In the genomic region with DNA sequence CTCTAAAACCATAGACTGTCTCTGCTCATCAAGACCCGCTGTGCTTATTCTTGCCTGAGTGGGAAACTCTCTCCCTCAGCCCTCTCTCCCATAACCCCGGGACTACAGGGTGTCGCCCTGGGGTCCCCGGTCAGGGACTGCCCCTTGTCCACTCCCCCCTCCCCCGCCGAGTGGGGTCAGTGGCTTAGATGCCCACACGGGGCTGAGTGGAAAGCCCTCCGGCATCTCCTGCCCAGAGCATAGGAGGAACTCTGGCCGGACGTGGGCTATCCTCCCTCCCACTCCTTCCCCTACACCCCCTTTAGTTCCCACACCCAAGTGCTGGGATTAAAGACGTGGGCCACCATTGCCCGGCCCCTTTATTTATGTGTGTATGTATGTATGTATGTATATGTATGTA, we compare ENCODE assay signal across 17 mouse cellular contexts.
"Had no signal": no experiment of that assay in that cellular context is flagged by ENCODE, and none has a peak within 500 bp of the region (broad histone marks: within the 10 kb centered on the region; RNA-seq: fewer than 3 reads in every experiment).

No protein-coding gene starts in this region.

- H3K4me3 ChIP-seq: liver, embryonic 15.5 days; lung, embryonic 15.5 days; megakaryocyte, embryonic 14.5 days; midbrain, embryonic 13.5 days; midbrain, embryonic 15.5 days; neural tube, embryonic 12.5 days had no signal

- H3K9me3 ChIP-seq: liver, embryonic 15.5 days; lung, embryonic 15.5 days; midbrain, embryonic 13.5 days; midbrain, embryonic 15.5 days; neural tube, embryonic 12.5 days had no signal

- ATAC-seq: liver, postnatal 0 days; lung, postnatal 0 days; midbrain, embryonic 13.5 days; midbrain, embryonic 15.5 days had no signal

- DNase-seq: liver, postnatal 0 days; lung, adult 2 months; lung, postnatal 14 days; lung, postnatal 36 days; right cerebral cortex, postnatal 14 days; thymus, adult 2 months; thymus, postnatal 25 days; thymus, postnatal 4 days had no signal

- H3K4me2 ChIP-seq: liver, embryonic 15.5 days; lung, embryonic 15.5 days; midbrain, embryonic 11.5 days; midbrain, embryonic 13.5 days; midbrain, embryonic 15.5 days; neural tube, embryonic 12.5 days had no signal

- H3K27ac ChIP-seq: liver, embryonic 15.5 days; lung, embryonic 15.5 days; macrophage; midbrain, embryonic 13.5 days; midbrain, embryonic 15.5 days; neural tube, embryonic 12.5 days had no signal

- H3K27me3 ChIP-seq: liver, embryonic 15.5 days; lung, embryonic 15.5 days; megakaryocyte, embryonic 14.5 days; midbrain, embryonic 13.5 days; midbrain, embryonic 15.5 days; neural tube, embryonic 12.5 days had no signal

- H3K4me1 ChIP-seq: liver, embryonic 15.5 days; midbrain, embryonic 13.5 days; midbrain, embryonic 15.5 days; neural tube, embryonic 12.5 days had no signal

- H3K9ac ChIP-seq: liver, embryonic 15.5 days; liver, postnatal 0 days; lung, embryonic 15.5 days; midbrain, embryonic 13.5 days; midbrain, embryonic 15.5 days; neural tube, embryonic 12.5 days had no signal

- H3K36me3 ChIP-seq: liver, embryonic 15.5 days; lung, embryonic 15.5 days; midbrain, embryonic 15.5 days had no signal
